Mouse (Mus musculus) urinary bladder, postnatal 0 days (tissue): Measurements from ENCODE around the gene Gm49398. TPM values are rescaled to one million over a fixed set of nuclear protein-coding genes. Genes with fewer than 3 reads are reported as not detected.

Experiments used
- microRNA-seq: library from miRNA; unstranded; fragments of <30 nt; microRNA quantifications from one replicate; pipeline ENCODE4, GENCODE M21; 2016
- polyA plus RNA-seq: library from polyadenylated mRNA; unstranded; fragments of >200 nt; fragmentation: Nextera tagmentation; extraction: Ambion mirVana; gene quantifications from 2 replicates; pipeline ENCODE4 v1.2.1, GENCODE M21; 2015

Gene Gm49398
- not detected in 2 replicates for polyA plus RNA-seq

DNA sequence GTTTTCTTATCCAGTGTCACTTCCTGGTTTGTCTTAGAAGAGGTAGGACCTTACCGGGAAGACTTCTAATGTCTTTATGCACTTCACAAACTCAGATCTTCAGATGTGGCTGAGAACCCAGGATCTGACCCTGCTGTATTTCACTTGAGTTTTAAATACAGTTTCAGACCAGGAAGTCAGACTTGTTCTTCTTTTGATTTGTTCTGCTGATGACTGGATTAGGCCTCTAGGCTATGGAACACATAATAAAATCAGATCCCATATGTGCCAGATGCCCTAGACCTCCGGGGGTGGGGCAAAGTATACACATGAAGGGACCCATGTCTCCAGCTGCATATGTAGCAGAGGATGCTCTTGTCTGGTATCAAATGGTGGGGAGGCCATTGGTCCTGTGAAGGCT is at the start of gene Gm49398:
Gm49398 (minus strand) TSS at position 101 of the 400 bp plus-strand sequence.

DNA sequence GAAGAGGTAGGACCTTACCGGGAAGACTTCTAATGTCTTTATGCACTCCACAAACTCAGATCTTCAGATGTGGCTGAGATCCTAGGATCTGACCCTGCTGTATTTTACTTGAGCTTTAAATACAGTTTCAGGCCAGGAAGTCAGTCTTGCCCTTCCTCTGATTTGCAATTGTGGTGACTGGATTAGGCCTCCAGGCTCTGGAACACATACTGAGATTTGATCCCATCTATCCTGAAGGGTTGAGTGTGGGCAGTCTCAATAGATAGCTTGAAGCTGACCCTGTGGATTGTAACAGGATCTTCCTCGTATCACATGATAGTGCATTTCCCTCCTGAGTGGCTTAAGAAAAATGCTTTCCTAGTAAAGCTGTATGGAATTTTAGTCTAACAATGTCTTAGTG is 33.4 kb downstream of the Gm49398 start, which contains the start of gene Cts8:
Cts8 (minus strand) TSS at position 101 of the 400 bp plus-strand sequence.

DNA sequence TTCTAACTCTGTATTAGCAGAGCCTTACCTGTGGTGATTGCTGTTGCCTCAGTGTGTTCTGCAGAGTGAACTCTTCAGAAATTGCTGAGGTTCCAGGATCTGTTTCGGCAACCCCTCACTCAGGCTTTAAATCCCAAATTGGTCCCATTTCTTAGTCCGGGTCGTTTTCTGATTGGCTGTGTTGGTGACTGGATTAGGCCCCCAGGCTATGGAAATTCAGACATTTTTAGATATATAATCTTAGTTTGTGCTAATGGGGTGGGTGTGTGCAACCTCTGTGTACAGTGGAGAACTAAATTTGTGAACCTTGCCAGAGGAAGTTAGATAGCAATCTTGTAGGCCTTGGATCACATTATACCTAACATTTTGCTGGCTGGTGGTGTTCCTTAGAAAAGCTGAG is 85.3 kb downstream of the Gm49398 start, which contains the start of gene Cts6:
Cts6 (minus strand) TSS at position 101 of the 400 bp plus-strand sequence.

Small RNA genes within 50 kb of the gene (microRNA-seq; reads per million reads assigned to microRNA genes)
- gene Gm27704 = not detected

Other genes starting within 250 kb of the Gm49398 start
- gene Ctsq, start 248.2 kb downstream of the Gm49398 start, polyA plus RNA-seq = not detected in 2 replicates
- not detected in 2 replicates for gene Ctsr, start 124.6 kb downstream of the Gm49398 start, polyA plus RNA-seq
- not detected in 2 replicates for gene Cts6, start 85.4 kb downstream of the Gm49398 start, polyA plus RNA-seq
- not detected in 2 replicates for gene Cts8, start 33.5 kb downstream of the Gm49398 start, polyA plus RNA-seq
- not detected in 2 replicates for gene Cts7, start 69.4 kb upstream of the Gm49398 start, polyA plus RNA-seq